Mouse (Mus musculus): ENCODE measurements around the gene Itga2b.

GRCm38 (mm10) chr11:102438212-102439092 lies 31.5 kb downstream of the Itga2b start:
- TF ChIP-seq EP300 (IDR thresholded peaks at IDR 0.05; ENCODE audit: insufficient read depth, low read depth, low read length) (no peak), CTCF (IDR thresholded peaks at IDR 0.05; ENCODE audit: low read depth, low read length) (peak; percentile 75), POLR2A (IDR thresholded peaks at IDR 0.05; ENCODE audit: insufficient read depth, low read length) (no peak)
